Mouse (Mus musculus) MEL (cell line): ENCODE data around the gene Zfp58. TPM values are rescaled to one million over a fixed set of nuclear protein-coding genes. Genes with fewer than 3 reads are reported as not detected.

Experiments used
- DNase-seq: peaks from one replicate; pipeline ENCODE4 v3.0.0; 2011; ENCODE audit warnings: low read depth, low spot score
- H3K27ac ChIP-seq: 2 replicates; pipeline ENCODE4 v1.5.1; 2012; ENCODE audit warnings: low read depth, mild to moderate bottlenecking, control low read depth, low read length, moderate library complexity; ENCODE audit not compliant: control insufficient read depth
- H3K27me3 ChIP-seq, 2 experiments: fragments of 150-350 bp in 1 of 2; sonication (generic) in 1 of 2; 2 replicates each; pipeline ENCODE4 v1.6.1; 2012; ENCODE audit warnings: low read length in 2 of 2, mild to moderate bottlenecking in 2 of 2, improper control_type of control experiment in 1 of 2, moderate library complexity in 1 of 2; ENCODE audit not compliant: insufficient read depth in 2 of 2, control insufficient read depth in 1 of 2
- H3K36me3 ChIP-seq, 2 experiments: 2 replicates each; pipeline ENCODE4 v1.6.1; 2012 to 2014; ENCODE audit warnings: low read length in 2 of 2, improper control_type of control experiment in 1 of 2, inconsistent platforms in 1 of 2, mild to moderate bottlenecking in 1 of 2; ENCODE audit not compliant: insufficient read depth in 2 of 2, control insufficient read depth in 1 of 2
- H3K4me1 ChIP-seq, 2 experiments: fragments of 150-350 bp in 1 of 2; sonication (generic) in 1 of 2; 2 replicates each; pipeline ENCODE4 v1.6.1; 2012; ENCODE audit warnings: low read length in 2 of 2, improper control_type of control experiment in 1 of 2, mild to moderate bottlenecking in 1 of 2; ENCODE audit not compliant: insufficient read depth in 2 of 2, control insufficient read depth in 1 of 2
- H3K4me3 ChIP-seq, 2 experiments: fragments of 150-350 bp in 1 of 2; sonication (generic) in 1 of 2; 2 replicates each; pipeline ENCODE4 v1.5.1; 2012; ENCODE audit warnings: low read depth in 2 of 2, low read length in 2 of 2, mild to moderate bottlenecking in 2 of 2, moderate library complexity in 2 of 2, control low read depth in 1 of 2, improper control_type of control experiment in 1 of 2; ENCODE audit not compliant: control insufficient read depth in 1 of 2, insufficient read depth in 1 of 2
- H3K79me2 ChIP-seq: 2 replicates; pipeline ENCODE4 v1.6.1; 2012; ENCODE audit warnings: mild to moderate bottlenecking, low read length, moderate library complexity; ENCODE audit not compliant: control insufficient read depth, poor library complexity, insufficient read depth
- H3K9ac ChIP-seq: 2 replicates; pipeline ENCODE4 v1.6.1; 2012; ENCODE audit warnings: low read depth, mild to moderate bottlenecking, control low read depth, low read length, moderate library complexity; ENCODE audit not compliant: control insufficient read depth, poor library complexity, severe bottlenecking
- H3K9me3 ChIP-seq: fragments of 150-350 bp; sonication (generic); replicated peaks from 2 replicates; pipeline ENCODE4 v1.6.1; 2012; ENCODE audit warnings: mild to moderate bottlenecking, low read length, improper control_type of control experiment, moderate library complexity; ENCODE audit not compliant: insufficient read depth
- BHLHE40 ChIP-seq: IDR thresholded peaks from 2 replicates; pipeline ENCODE4 v1.6.1; 2012; ENCODE audit warnings: low read depth, mild to moderate bottlenecking, inconsistent platforms, low read length, improper control_type of control experiment, borderline replicate concordance
- CHD2 ChIP-seq: IDR thresholded peaks from 2 replicates; pipeline ENCODE4 v1.6.1; 2011; ENCODE audit warnings: low read length, improper control_type of control experiment
- CTCF ChIP-seq, 3 experiments: IDR thresholded peaks in 2 of 3; conservative IDR thresholded peaks in 1 of 3; 2 replicates each; pipeline ENCODE4 v1.5.1; 2011 to 2012; ENCODE audit warnings: low read length in 3 of 3, low read depth in 2 of 3, mild to moderate bottlenecking in 2 of 3, improper control_type of control experiment in 1 of 3, inconsistent platforms in 1 of 3, mixed read lengths in 1 of 3, moderate library complexity in 1 of 3; ENCODE audit not compliant: control insufficient read depth in 1 of 3, insufficient read depth in 1 of 3, poor library complexity in 1 of 3, severe bottlenecking in 1 of 3
- ELF1 ChIP-seq: IDR thresholded peaks from 2 replicates; pipeline ENCODE4 v1.6.1; 2014; ENCODE audit warnings: low read depth, mild to moderate bottlenecking, inconsistent platforms, low read length, improper control_type of control experiment, moderate library complexity
- EP300 ChIP-seq, 2 experiments: IDR thresholded peaks; 2 replicates each; pipeline ENCODE4 v1.6.1; 2011; ENCODE audit warnings: improper control_type of control experiment in 2 of 2, low read length in 2 of 2, low read depth in 1 of 2, mild to moderate bottlenecking in 1 of 2
- ETS1 ChIP-seq: IDR thresholded peaks from 2 replicates; pipeline ENCODE4 v1.6.1; 2012; ENCODE audit warnings: low read depth, mild to moderate bottlenecking, inconsistent platforms, low read length, improper control_type of control experiment, moderate library complexity
- GATA1 ChIP-seq: IDR thresholded peaks from 2 replicates; pipeline ENCODE4 v1.6.1; 2011; ENCODE audit warnings: low read depth, low read length, improper control_type of control experiment
- MAZ ChIP-seq: IDR thresholded peaks from 2 replicates; pipeline ENCODE4 v1.6.1; 2012; ENCODE audit warnings: low read depth, mild to moderate bottlenecking, inconsistent platforms, low read length, improper control_type of control experiment
- MXI1 ChIP-seq: IDR thresholded peaks from 2 replicates; pipeline ENCODE4 v1.6.1; 2011; ENCODE audit warnings: mild to moderate bottlenecking, low read depth, low read length, improper control_type of control experiment
- MYB ChIP-seq: IDR thresholded peaks from 2 replicates; pipeline ENCODE4 v1.6.1; 2011; ENCODE audit warnings: mild to moderate bottlenecking, low read depth, low read length, improper control_type of control experiment
- POLR2A ChIP-seq, 2 experiments: IDR thresholded peaks; 2 replicates each; pipeline ENCODE4 v1.6.1; 2011 to 2012; ENCODE audit warnings: low read length in 2 of 2, mild to moderate bottlenecking in 2 of 2, control low read depth in 1 of 2, improper control_type of control experiment in 1 of 2, low read depth in 1 of 2, moderate library complexity in 1 of 2; ENCODE audit not compliant: control insufficient read depth in 1 of 2, insufficient read depth in 1 of 2, poor library complexity in 1 of 2
- POLR2AphosphoS2 ChIP-seq: IDR thresholded peaks from 2 replicates; pipeline ENCODE4 v1.6.1; 2011; ENCODE audit warnings: low read length, improper control_type of control experiment
- POLR2AphosphoS5 ChIP-seq: IDR thresholded peaks from 2 replicates; pipeline ENCODE4 v1.6.1; 2012; ENCODE audit warnings: low read depth, borderline replicate concordance, mild to moderate bottlenecking, inconsistent platforms, low read length, moderate library complexity, mixed read lengths
- RAD21 ChIP-seq: IDR thresholded peaks from 2 replicates; pipeline ENCODE4 v1.6.1; 2011; ENCODE audit warnings: mild to moderate bottlenecking, low read depth, low read length, improper control_type of control experiment
- SIN3A ChIP-seq: IDR thresholded peaks from 2 replicates; pipeline ENCODE4 v1.6.1; 2012; ENCODE audit warnings: low read length, improper control_type of control experiment, inconsistent platforms
- SMC3 ChIP-seq: IDR thresholded peaks from 2 replicates; pipeline ENCODE4 v1.6.1; 2011; ENCODE audit warnings: low read depth, low read length, improper control_type of control experiment
- TAL1 ChIP-seq: IDR thresholded peaks from 2 replicates; pipeline ENCODE4 v1.6.1; 2012; ENCODE audit warnings: mild to moderate bottlenecking, inconsistent platforms, low read length, moderate library complexity, mixed read lengths
- TBP ChIP-seq: IDR thresholded peaks from 2 replicates; pipeline ENCODE4 v1.8.0; 2011; ENCODE audit warnings: low read depth, low read length, improper control_type of control experiment
- UBTF ChIP-seq: IDR thresholded peaks from 2 replicates; pipeline ENCODE4 v1.6.1; 2012; ENCODE audit warnings: low read depth, mild to moderate bottlenecking, inconsistent platforms, low read length, improper control_type of control experiment, moderate library complexity, borderline replicate concordance; ENCODE audit not compliant: insufficient read depth
- USF1 ChIP-seq: IDR thresholded peaks from 2 replicates; pipeline ENCODE4 v1.6.1; 2014; ENCODE audit warnings: low read depth, mild to moderate bottlenecking, inconsistent platforms, low read length, improper control_type of control experiment, moderate library complexity
- polyA plus RNA-seq, 2 experiments: library from polyadenylated mRNA; stranded (reverse) in 1 of 2; unstranded in 1 of 2; fragments of >175 nt in 1 of 2; fragments of >200 nt in 1 of 2; gene quantifications; 2 replicates each; pipeline versions ENCODE4 v1.2.1 to v1.2.4; 2012; ENCODE audit warnings: low replicate concordance in 2 of 2, low read depth in 1 of 2; ENCODE audit not compliant: insufficient read length in 2 of 2, insufficient read depth in 1 of 2, missing spikeins in 1 of 2
- total RNA-seq: library from RNA; depleted of rRNA; stranded (reverse); fragments of 300-350 nt; gene quantifications from 2 replicates; pipeline ENCODE4 v1.2.3, GENCODE M21; 2012

Gene Zfp58
- total and polyA plus RNA-seq, 3 experiments, result 3.2 to 4.8 TPM; not detected in 1

DNA sequence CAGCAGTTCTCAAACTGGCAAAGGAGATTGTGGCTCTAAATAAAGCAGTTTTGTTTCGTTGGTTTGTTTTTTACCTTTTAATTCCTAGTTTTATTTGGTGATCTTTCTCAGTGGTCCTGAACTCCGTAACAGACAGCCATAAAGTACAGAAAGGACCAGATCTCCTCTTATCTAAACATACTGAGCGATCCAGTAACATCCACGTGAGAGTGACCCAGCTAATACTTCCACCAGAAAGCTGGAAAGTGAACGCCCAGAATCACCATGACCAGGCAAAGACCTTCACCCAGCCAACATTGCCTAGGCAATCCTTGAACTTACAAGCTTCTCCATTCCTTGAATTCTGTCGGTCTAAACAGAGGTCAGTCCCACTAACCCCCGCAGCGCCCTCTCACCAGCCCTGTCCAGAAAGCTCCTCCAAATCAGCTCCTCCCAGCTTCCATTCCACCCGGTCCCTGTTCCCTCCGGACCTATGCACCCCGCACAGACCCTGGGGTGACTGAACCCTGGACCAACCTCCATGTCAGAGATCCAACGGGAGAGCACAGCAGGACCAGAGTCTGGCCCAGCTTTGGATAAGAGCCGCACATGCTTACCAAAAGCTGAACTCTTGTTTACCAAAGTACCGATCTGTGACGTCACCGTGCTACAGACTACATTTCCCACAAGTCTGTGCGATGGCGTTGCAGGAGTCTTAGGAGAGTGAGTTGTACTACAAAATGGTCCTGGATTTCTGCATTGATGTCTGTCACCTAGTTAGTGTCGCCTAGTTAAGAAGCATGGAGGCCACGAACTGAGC lies 16.5 kb downstream of the Zfp58 start, which contains the start of gene Zfp874b (continued):
- TF ChIP-seq UBTF, result no peak
- TF ChIP-seq MAZ, result no peak
- TF ChIP-seq BHLHE40, result no peak
- TF ChIP-seq EP300 (IDR thresholded peaks at IDR 0.05; ENCODE audit: low read depth in 1 of 2, low read length in 2 of 2), result no peak
- peak; percentile 46; the same call in 1 of the 2 replicates for TF ChIP-seq ETS1
- 0 out of 2 replicates have a peak, but pooled peaks have one; percentile 20 for TF ChIP-seq USF1
- peak; percentile 49 to 60; a peak in 1 of 4 replicates for TF ChIP-seq POLR2A (IDR thresholded peaks at IDR 0.05; ENCODE audit: control insufficient read depth in 1 of 2, insufficient read depth in 1 of 2, low read depth in 1 of 2, low read length in 2 of 2, poor library complexity in 1 of 2)
- peak; percentile 45; the same call in 1 of the 2 replicates for TF ChIP-seq POLR2AphosphoS2
- no peak for TF ChIP-seq GATA1
- TF ChIP-seq CHD2, result no peak
- TF ChIP-seq TBP, result peak; percentile 51; the same call in 1 of the 2 replicates
- TF ChIP-seq MXI1, result peak; percentile 98

DNA sequence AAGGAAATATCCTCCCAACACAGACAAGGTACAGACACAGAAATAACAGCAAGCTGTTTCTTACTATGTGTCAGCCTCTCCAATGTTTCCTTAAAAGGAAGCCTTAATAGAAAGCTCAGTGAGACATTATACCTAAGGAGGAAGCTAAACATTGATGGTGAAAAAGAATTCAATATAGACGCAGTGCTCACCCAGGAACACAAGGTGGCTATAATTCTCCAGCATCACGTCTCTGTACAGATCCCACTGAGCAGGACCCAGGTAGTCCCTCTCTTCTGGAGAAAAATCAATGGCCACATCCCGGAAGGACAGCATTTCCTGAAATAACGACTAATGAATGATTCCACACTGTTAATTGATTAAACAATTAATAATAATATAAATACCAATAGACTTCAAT lies 18.8 kb downstream of the Zfp58 start:
- peak; percentile 40 for DNase-seq
- Histone ChIP-seq H3K36me3 (peaks cover 0 to 3% of the 10 kb centered on the region in 2 experiments; a peak in 1 of 4 replicates), H3K9me3 (no peaks in the 10 kb centered on the region), H3K79me2 (no peaks in the 10 kb centered on the region; the same call in 1 of the 2 replicates), H3K4me1 (no peaks in the 10 kb centered on the region; a peak in 1 of 4 replicates), H3K27me3 (no peaks in the 10 kb centered on the region), H3K27ac (no peak overlapping the region), H3K4me3 (no peak overlapping the region), H3K9ac (no peak overlapping the region)
- TF ChIP-seq POLR2AphosphoS5, result no peak
- TF ChIP-seq ETS1, result no peak
- no peak for TF ChIP-seq TAL1
- peak; percentile 45 for TF ChIP-seq SMC3
- TF ChIP-seq CTCF (IDR thresholded peaks at IDR 0.05 in 2 of 3, conservative IDR thresholded peaks at IDR 0.05 in 1 of 3; ENCODE audit: control insufficient read depth in 1 of 3, insufficient read depth in 1 of 3, low read depth in 2 of 3, low read length in 3 of 3, poor library complexity in 1 of 3, severe bottlenecking in 1 of 3), result peak in 1 of 3 experiments; percentile 32; a peak in 2 of 6 replicates
- TF ChIP-seq RAD21, result peak; percentile 26

DNA sequence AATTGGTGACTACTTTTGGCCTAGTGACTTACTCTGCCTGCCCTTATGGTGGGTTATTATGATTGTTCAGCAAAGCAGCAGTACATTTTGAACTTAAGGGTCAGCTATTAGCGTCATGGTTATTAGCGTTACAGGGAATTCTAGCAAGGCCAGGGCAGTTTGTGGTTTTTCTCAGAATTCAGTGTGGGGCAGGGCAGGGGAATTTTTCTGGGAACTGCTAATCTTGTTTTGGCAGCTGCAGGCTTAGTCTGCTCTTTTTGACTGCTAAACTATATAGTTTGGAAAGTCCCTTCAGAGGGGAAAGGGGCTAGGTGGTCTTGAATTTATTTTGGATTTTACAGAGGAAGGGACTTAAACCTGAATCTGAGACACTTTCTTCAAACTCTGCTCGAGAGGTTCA lies 31.1 kb downstream of the Zfp58 start:
- TF ChIP-seq MYB, result no peak
- peak; percentile 54 for TF ChIP-seq TAL1
- no peak for TF ChIP-seq ELF1
- TF ChIP-seq TBP, result no peak
- no peak for TF ChIP-seq SIN3A
- H3K4me1 ChIP-seq, result no peaks in the 10 kb centered on the region
- H3K36me3 ChIP-seq, result no peaks in the 10 kb centered on the region
- H3K27me3 ChIP-seq, result no peaks in the 10 kb centered on the region
- H3K9ac ChIP-seq, result no peak overlapping the region
- H3K27ac ChIP-seq, result no peak overlapping the region
- no peaks in the 10 kb centered on the region for H3K9me3 ChIP-seq
- no peaks in the 10 kb centered on the region for H3K79me2 ChIP-seq
- H3K4me3 ChIP-seq, result no peak overlapping the region
- no peak for DNase-seq
